Mouse (Mus musculus): Measurements from ENCODE around the gene Gm10697. TPM values are rescaled to one million over a fixed set of nuclear protein-coding genes. Genes with fewer than 3 reads are reported as not detected.

Gm10697 gene
- polyA plus RNA-seq (2015; fragmentation: Illumina TruSeq; extraction: RNeasy Lipid Tissue Mini Kit (QIAGEN cat#74804); ENCODE audit: insufficient read depth, low read depth, low replicate concordance), result not detected

DNA sequence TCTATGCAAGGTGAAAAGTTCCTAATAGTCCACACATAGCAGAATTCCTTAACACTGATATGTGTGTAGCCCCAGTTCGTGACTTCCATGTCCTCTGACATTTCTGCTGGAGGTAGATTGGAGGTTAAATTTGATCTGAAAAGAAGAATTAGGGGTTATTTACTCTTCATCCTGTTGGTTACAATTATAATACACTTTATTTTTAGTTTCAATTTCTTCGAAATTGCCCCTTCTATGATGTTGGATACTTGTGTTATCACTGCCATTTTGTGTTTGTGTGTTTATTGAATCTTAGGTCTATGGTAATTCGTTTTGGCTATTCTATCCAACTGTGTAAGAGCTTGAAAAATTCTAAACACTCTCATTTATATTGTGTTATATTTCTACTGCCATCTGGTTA lies at the start of gene Gm10697:
Gm10697 (minus strand) TSS at position 101 of the 400 bp plus-strand sequence.

GRCm38 (mm10) chr3:94054785-94055184 lies 17.7 kb downstream of the Gm10697 start, which contains the start of gene Gm9125:
TSS of gene Gm9125 (minus strand) at chr3:94054885.

Other genes with a start within 250 kb of the Gm10697 start
- not detected for gene Tdpoz3, start 246.6 kb downstream of the Gm10697 start, polyA plus RNA-seq (2015; fragmentation: Illumina TruSeq; extraction: RNeasy Lipid Tissue Mini Kit (QIAGEN cat#74804); ENCODE audit: insufficient read depth, low read depth, low replicate concordance)
- not detected for gene Gm9117, start 129.1 kb downstream of the Gm10697 start, polyA plus RNA-seq (2015; fragmentation: Illumina TruSeq; extraction: RNeasy Lipid Tissue Mini Kit (QIAGEN cat#74804); ENCODE audit: insufficient read depth, low read depth, low replicate concordance)
- gene Tdpoz5, start 111.3 kb downstream of the Gm10697 start, polyA plus RNA-seq (2015; fragmentation: Illumina TruSeq; extraction: RNeasy Lipid Tissue Mini Kit (QIAGEN cat#74804); ENCODE audit: insufficient read depth, low read depth, low replicate concordance), result not detected
- gene Gm9125, start 17.8 kb downstream of the Gm10697 start, polyA plus RNA-seq (2015; fragmentation: Illumina TruSeq; extraction: RNeasy Lipid Tissue Mini Kit (QIAGEN cat#74804); ENCODE audit: insufficient read depth, low read depth, low replicate concordance), result not detected
- not detected for gene Gm10696, start 105.5 kb upstream of the Gm10697 start, polyA plus RNA-seq (2015; fragmentation: Illumina TruSeq; extraction: RNeasy Lipid Tissue Mini Kit (QIAGEN cat#74804); ENCODE audit: insufficient read depth, low read depth, low replicate concordance)
- gene Gm5286, start 124.1 kb upstream of the Gm10697 start, polyA plus RNA-seq (2015; fragmentation: Illumina TruSeq; extraction: RNeasy Lipid Tissue Mini Kit (QIAGEN cat#74804); ENCODE audit: insufficient read depth, low read depth, low replicate concordance), result not detected
- gene Gm4778, start 191.4 kb upstream of the Gm10697 start, polyA plus RNA-seq (2015; fragmentation: Illumina TruSeq; extraction: RNeasy Lipid Tissue Mini Kit (QIAGEN cat#74804); ENCODE audit: insufficient read depth, low read depth, low replicate concordance), result not detected
- gene Them4, start 237.4 kb upstream of the Gm10697 start, polyA plus RNA-seq (2015; fragmentation: Illumina TruSeq; extraction: RNeasy Lipid Tissue Mini Kit (QIAGEN cat#74804); ENCODE audit: insufficient read depth, low read depth, low replicate concordance), result 2.6 TPM